ENCODE assay signal across 25 mouse cellular contexts in genomic region chr13:110419640-110420039, GRCm38 (mm10).
"Had no signal": no experiment of that assay in that cellular context is flagged by ENCODE, and none has a peak within 500 bp of the region (broad histone marks: within the 10 kb centered on the region; RNA-seq: fewer than 3 reads in every experiment).

No protein-coding gene starts in this region.

- ATAC-seq: hindbrain, postnatal 0 days; intestine, embryonic 16.5 days; liver, embryonic 12.5 days had no signal

- DNase-seq: gastrocnemius, postnatal 14 days; gastrocnemius, postnatal 36 days; heart, adult 2 months; heart, postnatal 14 days; heart, postnatal 36 days; kidney, adult 11 months; kidney, adult 2 months; kidney, adult 9 months; kidney, postnatal 14 days; kidney, postnatal 36 days; layer of hippocampus, adult 9-11 months; layer of hippocampus, postnatal 36 days; left cerebral cortex, postnatal 4 days had no signal

- H3K27ac ChIP-seq: heart, adult 2 months; heart, embryonic 13.5 days; heart, embryonic 15.5 days; hindbrain, embryonic 13.5 days; hindbrain, embryonic 15.5 days; hindbrain, postnatal 0 days; kidney, embryonic 15.5 days; kidney, postnatal 0 days; limb, embryonic 13.5 days; limb, embryonic 15.5 days; liver, embryonic 12.5 days had no signal

- H3K9me3 ChIP-seq: heart, embryonic 13.5 days; heart, embryonic 15.5 days; hindbrain, embryonic 13.5 days; hindbrain, embryonic 15.5 days; kidney, embryonic 15.5 days; limb, embryonic 13.5 days; limb, embryonic 15.5 days; liver, embryonic 12.5 days had no signal

- H3K4me2 ChIP-seq: heart, embryonic 11.5 days; heart, embryonic 13.5 days; heart, embryonic 15.5 days; hindbrain, embryonic 13.5 days; hindbrain, embryonic 15.5 days; kidney, embryonic 15.5 days; limb, embryonic 13.5 days; limb, embryonic 15.5 days; liver, embryonic 12.5 days had no signal

- H3K36me3 ChIP-seq: heart, embryonic 13.5 days; heart, embryonic 15.5 days; hindbrain, embryonic 13.5 days; hindbrain, embryonic 15.5 days; kidney, embryonic 15.5 days; limb, embryonic 13.5 days; limb, embryonic 15.5 days; liver, embryonic 12.5 days had no signal

- H3K4me1 ChIP-seq: heart, embryonic 13.5 days; heart, embryonic 15.5 days; hindbrain, embryonic 13.5 days; hindbrain, embryonic 15.5 days; kidney, embryonic 15.5 days; limb, embryonic 13.5 days; limb, embryonic 15.5 days; liver, embryonic 12.5 days had no signal

- H3K27me3 ChIP-seq: heart, embryonic 13.5 days; heart, embryonic 15.5 days; hindbrain, embryonic 13.5 days; hindbrain, embryonic 15.5 days; kidney, embryonic 15.5 days; limb, embryonic 13.5 days; limb, embryonic 15.5 days; liver, embryonic 12.5 days had no signal

- H3K9ac ChIP-seq: heart, embryonic 13.5 days; heart, embryonic 15.5 days; hindbrain, embryonic 13.5 days; hindbrain, embryonic 15.5 days; kidney, embryonic 15.5 days; limb, embryonic 13.5 days; limb, embryonic 15.5 days; liver, embryonic 12.5 days had no signal

- H3K4me3 ChIP-seq: heart, adult 2 months; heart, embryonic 13.5 days; heart, embryonic 15.5 days; hindbrain, embryonic 13.5 days; hindbrain, embryonic 15.5 days; kidney, embryonic 15.5 days; limb, embryonic 13.5 days; limb, embryonic 15.5 days; liver, embryonic 12.5 days had no signal
